Mouse (Mus musculus) heart, adult 2 months (tissue): Measurements from ENCODE around the gene Acaca.

Experiments used
- CTCF ChIP-seq: fragments of 200-600 bp; IDR thresholded peaks from 2 replicates; pipeline ENCODE4 v1.8.1; 2022; ENCODE audit warnings: antibody characterized with exemption, mild to moderate bottlenecking, moderate library complexity
- EP300 ChIP-seq: fragments of 200-500 bp; IDR thresholded peaks from 2 replicates; pipeline ENCODE4 v1.6.1; 2011; ENCODE audit warnings: low read depth, low read length, control low read depth; ENCODE audit not compliant: insufficient read depth
- POLR2A ChIP-seq: fragments of 200-500 bp; IDR thresholded peaks from 2 replicates; pipeline ENCODE4 v1.6.1; 2011; ENCODE audit warnings: mild to moderate bottlenecking, low read depth, low read length, control low read depth; ENCODE audit not compliant: insufficient read depth

GRCm38 (mm10) chr11:84440402-84440801, 310.9 kb downstream of the Acaca start:
- TF ChIP-seq POLR2A (no peak), CTCF (no peak), EP300 (no peak)
